Mouse (Mus musculus): Measurements from ENCODE around the gene Tbc1d30. TPM values are rescaled to one million over a fixed set of nuclear protein-coding genes. Genes with fewer than 3 reads are reported as not detected.

The Tbc1d30 gene
- 1.8 and 2.3 TPM in 2 replicates for polyA plus RNA-seq (2016; fragmentation: Nextera tagmentation; extraction: Ambion mirVana)

DNA sequence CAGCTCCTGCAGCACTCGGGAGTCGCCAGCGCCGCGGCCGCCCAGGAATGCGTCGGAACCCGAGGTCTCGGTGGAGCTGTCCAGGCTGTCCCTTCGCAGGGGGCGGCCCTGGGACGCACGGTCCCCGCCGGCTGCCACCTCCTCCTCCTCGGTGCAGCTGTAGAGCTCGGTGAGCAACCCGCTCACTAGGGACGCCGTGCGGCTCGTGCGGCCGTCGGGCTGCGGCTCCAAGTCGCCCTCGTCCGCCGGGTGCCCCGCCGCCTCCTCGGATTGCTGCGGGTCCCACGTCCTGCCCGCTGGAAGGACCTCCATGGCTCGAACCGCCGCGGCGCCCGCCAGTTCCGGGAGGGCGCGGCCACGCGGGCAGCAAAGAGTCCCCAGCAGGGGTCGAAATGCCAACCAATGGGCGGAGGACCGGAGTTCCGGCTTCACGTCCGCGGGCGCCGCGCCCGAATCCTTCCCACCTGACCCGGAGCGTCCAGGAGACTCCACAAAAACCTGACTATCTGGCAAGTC, at the start of gene Tbc1d30:
Gene Tbc1d30, minus strand, starts transcription at position 213 of the 516 bp plus-strand sequence.
- Histone ChIP-seq H3K27ac (replicated peaks) (peak within 1 kb of the TSS; percentile 57), H3K4me3 (peak within 1 kb of the TSS; percentile 64), H3K9me3 (peaks cover 11% of the 10 kb centered on the region; the same call in 1 of the 2 replicates), H3K36me3 (replicated peaks) (no peaks in the 10 kb centered on the region), H3K4me1 (peaks cover 16% of the 10 kb centered on the region), H3K27me3 (replicated peaks; ENCODE audit: low read depth, poor library complexity, severe bottlenecking) (peaks cover 50% of the 10 kb centered on the region)
- peak; percentile 67 for DNase-seq (ENCODE audit: low spot score)
- under 1% methylated on average over 61 of the region's 61 CpGs for WGBS

DNA sequence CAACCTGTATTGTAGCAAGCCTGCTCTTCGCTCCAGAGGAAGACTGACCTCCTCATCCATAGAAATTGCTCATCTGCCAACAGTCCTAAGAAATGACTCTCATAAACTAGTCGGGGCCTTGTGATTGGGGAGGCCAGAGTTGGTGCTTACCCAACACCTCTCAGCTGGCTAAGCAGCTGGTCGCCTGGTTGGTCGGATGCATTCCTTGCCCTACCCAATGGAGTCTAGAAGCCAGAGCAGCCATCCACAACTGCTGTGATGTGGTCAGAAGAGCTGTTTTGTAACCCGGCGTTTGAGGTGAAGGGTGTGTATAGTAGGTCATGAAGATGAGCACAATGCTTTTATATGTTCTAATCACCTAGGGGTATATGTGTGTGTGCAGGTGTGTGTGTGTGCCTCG, 47.5 kb upstream of the Tbc1d30 start:
- WGBS = 88% methylated on average over 7 of the region's 7 CpGs
- no peak overlapping the region for H3K4me3 ChIP-seq
- no peaks in the 10 kb centered on the region for H3K27me3 ChIP-seq (replicated peaks; ENCODE audit: low read depth, poor library complexity, severe bottlenecking)
- peaks cover 10% of the 10 kb centered on the region for H3K4me1 ChIP-seq
- no peaks in the 10 kb centered on the region for H3K9me3 ChIP-seq
- DNase-seq (ENCODE audit: low spot score) = no peak
- H3K36me3 ChIP-seq (replicated peaks) = peaks cover 39% of the 10 kb centered on the region
- H3K27ac ChIP-seq (replicated peaks) = no peak overlapping the region

DNA sequence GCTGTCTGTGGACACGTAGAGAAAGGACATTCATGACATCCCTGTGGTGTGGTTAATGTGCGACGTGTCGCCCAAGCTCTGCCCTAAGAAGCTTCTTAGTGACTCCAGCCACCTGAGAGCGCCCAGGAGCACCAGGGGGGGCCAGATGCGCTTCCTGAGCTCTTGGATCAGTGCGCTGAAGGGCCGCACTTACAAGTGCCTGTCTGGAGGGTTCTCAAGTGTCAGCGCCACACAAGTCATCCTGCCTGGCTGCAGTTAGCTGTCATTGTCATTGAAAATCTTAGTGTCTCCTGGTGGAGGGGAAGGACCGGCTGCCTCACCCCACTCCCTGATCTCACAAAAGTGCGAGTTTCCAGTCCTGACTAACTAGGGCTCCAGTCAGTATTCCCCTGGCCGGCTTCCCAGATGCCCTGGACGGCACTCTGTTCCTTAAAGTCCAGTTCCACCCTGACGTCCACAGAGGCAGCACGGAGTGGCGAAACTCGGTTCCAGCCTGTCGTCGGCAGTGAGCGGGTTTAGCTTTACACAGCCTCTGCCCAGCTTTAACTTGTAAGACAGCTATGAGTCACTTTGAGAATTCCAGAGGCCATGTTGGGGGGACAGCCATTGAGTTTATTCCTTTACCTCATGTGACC, 44.6 kb upstream of the Tbc1d30 start:
- no peak overlapping the region for H3K4me3 ChIP-seq
- WGBS = 82% methylated on average over 20 of the region's 20 CpGs
- no peak for DNase-seq (ENCODE audit: low spot score)
- H3K36me3 ChIP-seq (replicated peaks) = peaks cover 69% of the 10 kb centered on the region
- H3K9me3 ChIP-seq = no peaks in the 10 kb centered on the region
- no peak overlapping the region for H3K27ac ChIP-seq (replicated peaks)
- H3K4me1 ChIP-seq = peaks cover 7% of the 10 kb centered on the region; the same call in 1 of the 2 replicates
- no peaks in the 10 kb centered on the region for H3K27me3 ChIP-seq (replicated peaks; ENCODE audit: low read depth, poor library complexity, severe bottlenecking)

DNA sequence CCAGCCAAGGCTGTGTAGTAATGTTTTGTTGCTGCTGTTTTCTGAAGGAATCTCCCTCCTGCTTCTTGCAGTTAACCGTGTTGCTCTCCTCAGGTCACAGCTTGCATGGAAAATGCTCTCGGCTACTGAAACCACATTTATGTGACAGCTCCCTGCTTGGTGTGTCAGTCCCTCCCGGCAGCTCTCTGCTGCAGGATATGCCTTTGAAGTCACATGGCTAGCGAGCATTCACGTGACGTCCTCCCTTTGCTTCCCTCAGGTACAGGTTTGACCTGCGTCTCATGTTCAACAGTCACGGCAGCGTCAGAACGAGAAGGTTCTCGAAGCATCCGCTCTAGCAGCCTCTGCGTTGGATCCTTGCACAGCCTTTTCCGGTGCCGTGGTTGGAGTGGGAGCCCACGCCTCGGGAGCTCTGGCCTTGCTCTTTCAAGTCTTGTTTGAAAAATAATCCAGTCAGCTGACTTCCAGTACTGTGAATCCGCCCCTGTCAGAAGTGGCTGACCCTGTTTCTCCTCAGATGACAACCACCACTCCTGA, 43.8 kb upstream of the Tbc1d30 start:
- Histone ChIP-seq H3K4me3 (no peak overlapping the region), H3K4me1 (peaks cover 10% of the 10 kb centered on the region; the same call in 1 of the 2 replicates), H3K36me3 (replicated peaks) (peaks cover 77% of the 10 kb centered on the region), H3K27me3 (replicated peaks; ENCODE audit: low read depth, poor library complexity, severe bottlenecking) (no peaks in the 10 kb centered on the region), H3K27ac (replicated peaks) (no peak overlapping the region), H3K9me3 (no peaks in the 10 kb centered on the region)
- WGBS = 86% methylated on average over 18 of the region's 18 CpGs
- no peak for DNase-seq (ENCODE audit: low spot score)

DNA sequence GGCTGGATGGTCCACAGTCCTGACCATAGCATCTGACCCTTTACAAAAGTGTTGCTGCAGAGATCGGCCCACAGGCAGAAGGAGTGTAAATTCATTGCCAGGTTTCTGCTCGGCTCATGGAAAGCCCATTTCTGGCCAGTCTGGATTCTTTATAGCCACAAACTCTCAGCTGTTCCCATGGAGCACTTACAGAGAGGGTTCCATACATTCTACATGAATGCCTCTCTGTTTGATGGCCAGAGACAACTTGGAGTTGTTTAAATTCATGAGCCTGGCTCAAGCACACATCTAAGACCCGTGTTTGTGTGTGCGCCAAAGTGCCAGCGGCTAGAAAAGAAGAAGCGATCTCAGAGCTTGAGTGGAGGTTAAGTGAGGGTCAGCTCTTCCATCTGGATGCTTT, 43.2 kb upstream of the Tbc1d30 start:
- no peak for DNase-seq (ENCODE audit: low spot score)
- Histone ChIP-seq H3K9me3 (no peaks in the 10 kb centered on the region), H3K36me3 (replicated peaks) (peaks cover 82% of the 10 kb centered on the region), H3K4me1 (peaks cover 12% of the 10 kb centered on the region; the same call in 1 of the 2 replicates), H3K27ac (replicated peaks) (no peak overlapping the region), H3K27me3 (replicated peaks; ENCODE audit: low read depth, poor library complexity, severe bottlenecking) (no peaks in the 10 kb centered on the region), H3K4me3 (no peak overlapping the region)
- WGBS = 90% methylated on average over 6 of the region's 6 CpGs

DNA sequence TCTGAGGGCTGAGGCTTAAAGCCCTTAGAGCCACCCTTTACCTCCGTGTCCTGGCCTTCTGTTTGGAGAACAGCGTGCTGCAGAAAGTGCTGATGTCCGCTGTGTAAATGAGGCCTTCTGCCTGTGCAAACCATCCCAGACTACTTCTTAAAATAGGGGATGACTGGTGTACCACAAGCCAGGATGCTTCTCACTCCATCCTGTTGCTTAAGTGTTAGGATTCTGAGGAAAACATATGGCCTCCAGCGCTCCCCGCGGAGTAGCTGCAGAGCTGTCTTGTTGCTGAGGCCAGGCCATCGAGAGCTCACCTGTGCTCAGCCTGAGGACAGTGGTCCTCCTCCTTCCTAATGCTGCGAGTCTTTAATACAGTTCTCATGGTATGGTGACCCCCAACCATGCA, 40.8 kb upstream of the Tbc1d30 start:
- no peak overlapping the region for H3K27ac ChIP-seq (replicated peaks)
- 94% methylated on average over 8 of the region's 8 CpGs for WGBS
- DNase-seq (ENCODE audit: low spot score) = no peak
- no peak overlapping the region for H3K4me3 ChIP-seq
- peaks cover 16% of the 10 kb centered on the region for H3K4me1 ChIP-seq
- H3K9me3 ChIP-seq = no peaks in the 10 kb centered on the region
- H3K36me3 ChIP-seq (replicated peaks) = peaks cover 100% of the 10 kb centered on the region
- H3K27me3 ChIP-seq (replicated peaks; ENCODE audit: low read depth, poor library complexity, severe bottlenecking) = no peaks in the 10 kb centered on the region

DNA sequence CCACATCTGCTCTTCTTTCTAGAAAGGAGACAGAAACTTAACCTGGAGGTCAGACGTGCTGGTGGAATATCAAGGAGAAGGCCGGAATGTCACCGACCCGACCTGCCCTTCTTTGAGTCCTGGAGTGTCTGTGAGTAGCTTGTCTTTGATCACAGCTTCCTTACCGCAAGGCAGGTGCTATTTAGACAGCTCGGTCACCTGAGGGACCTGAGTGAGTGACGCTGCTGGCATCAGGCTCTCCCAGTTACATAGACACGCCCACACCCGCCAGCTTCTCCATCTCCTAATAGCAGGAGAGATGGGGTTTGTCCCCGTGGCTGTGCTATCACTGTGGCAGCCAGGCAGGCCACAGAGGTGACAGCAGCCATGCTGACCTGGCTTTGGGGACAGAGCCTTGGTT, 39.5 kb upstream of the Tbc1d30 start:
- Histone ChIP-seq H3K36me3 (replicated peaks) (peaks cover 98% of the 10 kb centered on the region), H3K9me3 (no peaks in the 10 kb centered on the region), H3K4me1 (peaks cover 27% of the 10 kb centered on the region), H3K27ac (replicated peaks) (no peak overlapping the region), H3K27me3 (replicated peaks; ENCODE audit: low read depth, poor library complexity, severe bottlenecking) (no peaks in the 10 kb centered on the region), H3K4me3 (no peak overlapping the region)
- WGBS = 76% methylated on average over 10 of the region's 10 CpGs
- DNase-seq (ENCODE audit: low spot score) = no peak

DNA sequence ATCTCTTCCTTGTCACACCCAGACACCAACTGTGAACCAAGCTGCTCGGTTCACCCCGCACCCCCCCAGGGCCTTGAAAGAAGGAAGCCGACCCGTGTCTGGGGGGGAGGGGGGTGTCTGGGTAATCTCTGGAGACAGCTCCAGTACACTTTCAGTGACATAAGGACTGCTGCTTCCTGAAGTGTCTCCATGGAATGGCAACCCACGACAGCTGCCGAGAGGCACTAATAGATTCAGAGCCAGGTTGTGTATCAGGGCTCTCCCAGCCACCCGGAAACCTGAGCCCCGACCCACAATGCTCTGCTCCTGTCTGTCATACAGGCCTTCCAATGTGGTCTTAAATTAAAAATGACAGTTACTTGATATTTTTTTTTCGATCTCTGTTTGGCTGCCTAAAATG, 35.3 kb upstream of the Tbc1d30 start:
- H3K4me1 ChIP-seq = peaks cover 24% of the 10 kb centered on the region
- 50% methylated on average over 9 of the region's 9 CpGs for WGBS
- H3K27me3 ChIP-seq (replicated peaks; ENCODE audit: low read depth, poor library complexity, severe bottlenecking) = no peaks in the 10 kb centered on the region
- DNase-seq (ENCODE audit: low spot score) = peak; percentile 66
- no peaks in the 10 kb centered on the region for H3K9me3 ChIP-seq
- peak overlapping the region; percentile 37; the same call in 1 of the 2 replicates for H3K27ac ChIP-seq (replicated peaks)
- peaks cover 98% of the 10 kb centered on the region for H3K36me3 ChIP-seq (replicated peaks)
- H3K4me3 ChIP-seq = no peak overlapping the region; the same call in 1 of the 2 replicates

DNA sequence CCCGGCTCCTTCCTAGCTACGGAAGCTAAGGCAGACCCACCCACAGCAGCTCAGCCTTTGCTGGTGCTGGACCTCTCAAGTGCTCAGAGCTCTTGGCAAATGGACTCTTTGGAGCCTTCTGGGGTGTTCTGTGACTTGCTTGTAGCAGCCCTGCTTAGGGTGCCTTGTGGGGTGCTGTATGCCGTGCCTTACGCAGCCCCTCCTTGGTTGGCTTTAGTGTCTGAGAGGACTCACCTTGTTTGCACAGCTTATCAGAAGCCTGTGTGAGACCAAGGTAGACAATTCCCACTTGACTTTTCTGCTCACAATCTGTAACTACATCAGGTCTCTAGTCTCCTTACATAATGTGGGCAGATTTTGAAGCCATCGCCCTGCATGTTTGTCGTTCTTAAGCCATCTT, 34.6 kb upstream of the Tbc1d30 start:
- no peak for DNase-seq (ENCODE audit: low spot score)
- H3K4me3 ChIP-seq = no peak overlapping the region
- peaks cover 98% of the 10 kb centered on the region for H3K36me3 ChIP-seq (replicated peaks)
- no peaks in the 10 kb centered on the region for H3K27me3 ChIP-seq (replicated peaks; ENCODE audit: low read depth, poor library complexity, severe bottlenecking)
- peaks cover 24% of the 10 kb centered on the region for H3K4me1 ChIP-seq
- H3K9me3 ChIP-seq = no peaks in the 10 kb centered on the region
- H3K27ac ChIP-seq (replicated peaks) = peak overlapping the region; percentile 37; the same call in 1 of the 2 replicates
- WGBS = 94% methylated on average over 6 of the region's 6 CpGs

DNA sequence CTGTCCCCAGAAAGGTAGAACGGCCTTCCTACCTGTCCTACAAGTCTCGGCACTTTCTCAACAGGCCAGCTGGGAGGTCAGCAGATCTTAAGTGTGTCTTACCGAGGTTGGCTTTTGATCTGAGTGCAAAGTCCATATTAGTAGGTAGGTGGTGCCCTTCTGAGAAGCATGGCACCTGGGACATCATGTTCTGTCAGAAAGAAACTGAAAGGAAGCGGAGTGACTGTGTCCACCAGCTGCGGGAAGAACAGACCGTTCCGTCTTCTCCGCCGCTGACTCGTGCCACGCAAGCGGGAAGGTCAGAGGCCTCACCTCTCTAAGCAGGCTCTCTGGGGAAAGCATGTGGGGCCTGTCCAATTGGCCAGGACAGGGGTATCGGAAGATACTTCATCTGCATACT, 33.6 kb upstream of the Tbc1d30 start:
- H3K4me1 ChIP-seq = peaks cover 19% of the 10 kb centered on the region
- 94% methylated on average over 13 of the region's 13 CpGs for WGBS
- no peak for DNase-seq (ENCODE audit: low spot score)
- H3K9me3 ChIP-seq = no peaks in the 10 kb centered on the region
- H3K36me3 ChIP-seq (replicated peaks) = peaks cover 98% of the 10 kb centered on the region
- H3K4me3 ChIP-seq = no peak overlapping the region
- H3K27ac ChIP-seq (replicated peaks) = no peak overlapping the region
- H3K27me3 ChIP-seq (replicated peaks; ENCODE audit: low read depth, poor library complexity, severe bottlenecking) = no peaks in the 10 kb centered on the region

DNA sequence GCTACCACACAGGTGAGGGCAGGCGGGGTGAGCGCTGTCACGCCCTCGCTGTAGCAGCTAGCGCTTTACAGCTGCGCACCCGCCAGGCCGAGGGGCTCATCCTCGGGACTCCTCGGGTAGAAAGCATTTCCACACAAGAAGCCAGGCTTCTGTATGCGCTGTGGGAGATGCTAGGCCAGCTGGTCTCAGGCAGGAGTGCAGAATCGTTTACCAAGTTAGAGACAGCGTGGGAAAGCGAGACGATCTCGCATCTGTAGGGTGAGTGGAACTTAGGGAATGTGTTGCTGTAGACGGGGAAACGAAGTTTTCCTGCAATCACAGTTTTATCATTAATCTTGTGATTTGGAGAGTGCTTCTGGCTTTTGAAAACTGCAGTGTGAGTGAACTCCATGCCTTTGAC, 30.2 kb upstream of the Tbc1d30 start:
- Histone ChIP-seq H3K9me3 (no peaks in the 10 kb centered on the region), H3K36me3 (replicated peaks) (peaks cover 100% of the 10 kb centered on the region), H3K27ac (replicated peaks) (no peak overlapping the region), H3K27me3 (replicated peaks; ENCODE audit: low read depth, poor library complexity, severe bottlenecking) (no peaks in the 10 kb centered on the region), H3K4me1 (peaks cover 9% of the 10 kb centered on the region), H3K4me3 (no peak overlapping the region)
- no peak for DNase-seq (ENCODE audit: low spot score)
- 94% methylated on average over 18 of the region's 18 CpGs for WGBS

DNA sequence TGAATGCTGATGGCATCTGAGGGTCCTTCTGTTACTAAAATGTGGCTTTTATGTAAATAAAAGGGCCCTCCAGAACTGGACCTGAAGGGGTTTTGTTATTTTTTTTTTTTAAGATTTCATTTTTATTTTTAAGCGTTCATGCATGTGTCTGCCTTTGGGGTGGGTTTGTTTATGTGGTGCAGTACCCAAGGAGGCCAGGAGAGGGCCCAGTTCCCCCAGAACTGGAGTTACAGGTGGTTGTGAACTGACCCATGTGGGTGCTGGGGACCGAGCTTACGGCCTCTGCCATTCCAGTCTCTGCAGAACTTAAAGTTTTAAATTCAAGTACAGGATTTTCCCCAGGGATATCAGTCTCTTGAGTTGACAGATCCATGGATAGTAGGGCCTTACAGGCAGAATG, 28.3 kb upstream of the Tbc1d30 start:
- no peak for DNase-seq (ENCODE audit: low spot score)
- Histone ChIP-seq H3K36me3 (replicated peaks) (peaks cover 100% of the 10 kb centered on the region), H3K4me3 (no peak overlapping the region), H3K27me3 (replicated peaks; ENCODE audit: low read depth, poor library complexity, severe bottlenecking) (no peaks in the 10 kb centered on the region), H3K27ac (replicated peaks) (no peak overlapping the region), H3K4me1 (peaks cover 12% of the 10 kb centered on the region), H3K9me3 (no peaks in the 10 kb centered on the region)
- 97% methylated on average over 3 of the region's 3 CpGs for WGBS
